Mouse (Mus musculus) lung, embryonic 14.5 days (tissue): Measurements from ENCODE around the gene Ddhd1. TPM values are rescaled to one million over a fixed set of nuclear protein-coding genes. Genes with fewer than 3 reads are reported as not detected.
A peak's percentile ranks its signal among the peaks of the same experiment; 100 is the strongest.

Source experiments
- ATAC-seq: fragments of 200-750 bp; cut with Nextera tagmentation; 2 replicates; pipeline ENCODE4 v1.8.0; 2017; ENCODE audit warnings: mild to moderate bottlenecking, moderate TSS enrichment, moderate library complexity; ENCODE audit not compliant: insufficient read depth
- DNase-seq: peaks from one replicate; pipeline ENCODE4 v3.0.0-alpha.2; 2015
- H3K27ac ChIP-seq: fragments of 300-500 bp; sonication (generic); 2 replicates; pipeline ENCODE4 v1.5.1; 2014; ENCODE audit warnings: low read depth, mild to moderate bottlenecking, moderate library complexity
- H3K27me3 ChIP-seq: fragments of 300-500 bp; sonication (generic); 2 replicates; pipeline ENCODE4 v1.6.1; 2014; ENCODE audit warnings: low read length, control low read depth; ENCODE audit not compliant: insufficient read depth
- H3K36me3 ChIP-seq: fragments of 300-500 bp; sonication (generic); 2 replicates; pipeline ENCODE4 v1.6.1; 2014; ENCODE audit warnings: control low read depth; ENCODE audit not compliant: insufficient read depth
- H3K4me1 ChIP-seq: fragments of 300-500 bp; sonication (generic); 2 replicates; pipeline ENCODE4 v1.6.1; 2014; ENCODE audit warnings: antibody characterized with exemption, control low read depth; ENCODE audit not compliant: insufficient read depth
- H3K4me2 ChIP-seq: fragments of 300-500 bp; sonication (generic); 2 replicates; pipeline ENCODE4 v1.6.1; 2014; ENCODE audit warnings: mild to moderate bottlenecking
- H3K4me3 ChIP-seq: fragments of 300-500 bp; sonication (generic); 2 replicates; pipeline ENCODE4 v1.5.1; 2014; ENCODE audit warnings: low read depth, low read length
- H3K9ac ChIP-seq: fragments of 300-500 bp; sonication (generic); 2 replicates; pipeline ENCODE4 v1.6.1; 2014
- H3K9me3 ChIP-seq: fragments of 300-500 bp; sonication (generic); 2 replicates; pipeline ENCODE4 v1.6.1; 2016; ENCODE audit warnings: low read depth, low read length, control low read depth
- CTCF ChIP-seq: IDR thresholded peaks from 2 replicates; pipeline ENCODE4 v1.5.1; 2016; ENCODE audit warnings: antibody characterized with exemption, low read depth
- WGBS: fragments of 180-500 bp; shearing (Covaris S2); extraction: QIAGEN DNeasy Blood & Tissue Kit; methylation state at CpG from one replicate; pipeline ENCODE4 v1.1.7; 2014; 5-methylcytosine and 5-hydroxymethylcytosine counted together
- polyA plus RNA-seq: library from polyadenylated mRNA; unstranded; fragments of >200 nt; fragmentation: Nextera tagmentation; extraction: Ambion mirVana; gene quantifications from 2 replicates; pipeline ENCODE4 v1.2.1, GENCODE M21; 2014

Ddhd1 gene
- polyA plus RNA-seq, 1 experiment from 2014 or later: 8.5 TPM

DNA sequence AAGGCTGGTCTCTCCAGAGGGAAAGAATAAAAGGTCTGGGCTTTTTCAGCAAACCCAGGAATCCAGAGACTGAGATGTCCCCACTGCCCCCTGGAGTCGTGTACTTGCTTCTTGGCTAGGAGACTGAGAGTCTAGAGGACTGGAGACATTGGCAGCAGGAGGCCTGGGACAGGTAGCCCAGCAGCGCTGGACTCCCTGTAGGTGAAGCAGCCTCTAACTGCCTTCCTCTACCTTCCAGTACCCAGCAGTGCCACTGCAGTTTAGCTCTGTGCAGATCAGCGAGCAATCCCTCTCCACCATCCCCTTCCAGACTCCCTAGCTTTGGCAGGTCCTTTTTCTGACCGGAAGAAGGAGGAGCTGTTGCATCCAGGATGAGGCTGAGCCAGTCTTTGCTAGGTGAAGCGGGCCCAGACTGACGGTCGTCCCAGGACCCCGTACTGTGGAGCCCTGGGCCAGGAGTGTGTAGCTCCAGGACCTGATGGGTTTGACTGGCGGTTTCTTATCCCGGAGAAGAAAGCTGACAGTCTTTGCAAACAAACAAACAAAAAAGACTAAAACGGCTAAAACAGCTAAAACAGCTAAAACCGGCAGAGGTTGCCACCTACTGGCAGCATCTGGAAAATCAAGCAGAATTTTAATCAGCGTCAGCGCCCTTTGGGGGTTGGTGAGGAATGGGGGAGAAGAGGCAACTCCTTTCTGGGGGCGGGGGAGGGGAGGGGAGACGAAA, 32.7 kb upstream of the Ddhd1 start:
- peak; percentile 76 for TF ChIP-seq CTCF
- ATAC-seq (peak; percentile 95), DNase-seq (peak; percentile 86)
- no peak overlapping the region for H3K27ac ChIP-seq
- no peaks in the 10 kb centered on the region for H3K36me3 ChIP-seq
- H3K4me2 ChIP-seq: peak overlapping the region; percentile 61
- H3K4me3 ChIP-seq: peak overlapping the region; percentile 39
- WGBS: 2% methylated on average over 16 of the region's 16 CpGs
- no peaks in the 10 kb centered on the region for H3K4me1 ChIP-seq
- H3K9ac ChIP-seq: peak overlapping the region; percentile 48
- no peaks in the 10 kb centered on the region for H3K9me3 ChIP-seq
- H3K27me3 ChIP-seq: no peaks in the 10 kb centered on the region

DNA sequence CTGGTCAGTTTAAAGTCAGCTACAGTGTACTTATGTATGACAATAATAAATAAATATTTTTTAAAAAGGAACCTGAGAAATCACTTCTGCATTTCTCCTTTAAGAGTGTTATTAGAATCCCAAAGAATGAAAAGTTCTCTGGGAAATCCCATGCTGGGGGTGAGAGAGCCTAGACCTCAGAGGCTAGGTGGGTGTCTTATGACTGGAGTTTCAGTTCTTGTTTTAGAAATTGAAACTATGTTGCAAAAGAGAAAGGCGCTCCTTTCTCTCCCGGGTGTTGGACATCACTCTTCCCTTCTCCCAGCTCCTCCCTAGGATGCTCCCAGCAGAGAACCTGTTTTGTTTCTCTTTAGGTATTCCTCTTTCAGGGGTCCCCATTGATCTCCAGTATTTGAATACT, 27.4 kb upstream of the Ddhd1 start:
- Histone ChIP-seq H3K9ac (no peak overlapping the region), H3K36me3 (no peaks in the 10 kb centered on the region), H3K9me3 (no peaks in the 10 kb centered on the region), H3K4me3 (no peak overlapping the region), H3K4me2 (no peak overlapping the region), H3K27me3 (no peaks in the 10 kb centered on the region), H3K27ac (no peak overlapping the region), H3K4me1 (no peaks in the 10 kb centered on the region)
- ATAC-seq (no peak), DNase-seq (no peak)
- no peak for TF ChIP-seq CTCF
- 70% methylated on average over 2 of the region's 2 CpGs for WGBS

DNA sequence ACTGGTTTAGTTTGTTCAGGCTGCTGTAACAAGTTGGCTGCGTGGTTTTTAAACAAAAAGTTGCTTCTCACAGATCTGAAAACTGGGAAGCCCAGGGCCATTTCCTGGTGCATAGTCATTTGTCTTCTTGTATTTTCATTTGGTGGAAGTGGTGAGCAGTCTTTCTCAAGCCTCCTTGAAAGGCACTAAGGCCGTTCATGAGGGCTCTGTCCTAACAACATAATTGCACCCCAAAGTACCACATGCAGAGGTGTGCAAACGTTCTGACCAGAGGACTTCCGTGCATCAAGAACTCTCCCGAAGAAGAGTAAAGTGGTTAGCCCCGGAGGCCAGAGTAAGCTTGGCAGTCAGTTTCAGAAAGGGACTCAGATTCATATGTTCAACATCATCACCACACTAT, 18.8 kb upstream of the Ddhd1 start:
- Histone ChIP-seq H3K9me3 (no peaks in the 10 kb centered on the region), H3K4me2 (no peak overlapping the region), H3K36me3 (no peaks in the 10 kb centered on the region), H3K27me3 (no peaks in the 10 kb centered on the region), H3K27ac (no peak overlapping the region), H3K9ac (no peak overlapping the region), H3K4me1 (no peaks in the 10 kb centered on the region), H3K4me3 (no peak overlapping the region)
- no peak for ATAC-seq
- TF ChIP-seq CTCF: no peak
- 52% methylated on average over 6 of the region's 6 CpGs for WGBS
- DNase-seq: no peak

DNA sequence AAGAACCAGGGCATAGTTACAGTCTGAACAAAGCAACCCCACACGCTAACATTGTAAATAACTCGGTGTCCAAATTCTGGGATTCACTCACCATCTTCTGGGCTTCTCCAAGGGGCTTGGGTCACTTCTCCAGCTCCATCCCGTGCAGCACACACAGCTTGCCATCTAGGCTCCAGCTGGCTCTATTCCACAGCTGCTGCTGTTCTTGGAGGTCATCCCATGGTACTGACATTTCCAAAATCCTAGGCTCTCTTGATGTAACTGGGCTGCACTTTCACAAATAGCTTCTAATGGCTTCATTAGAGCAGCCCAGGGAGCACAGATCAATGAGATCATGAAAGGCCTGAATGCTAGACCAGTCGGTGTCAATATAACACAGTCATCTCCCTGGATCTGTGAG, 10.4 kb upstream of the Ddhd1 start:
- DNase-seq: peak; percentile 52
- H3K4me2 ChIP-seq: no peak overlapping the region
- H3K9me3 ChIP-seq: no peaks in the 10 kb centered on the region
- no peaks in the 10 kb centered on the region for H3K27me3 ChIP-seq
- H3K4me1 ChIP-seq: no peaks in the 10 kb centered on the region
- H3K27ac ChIP-seq: no peak overlapping the region
- 63% methylated on average over 4 of the region's 4 CpGs for WGBS
- no peak for TF ChIP-seq CTCF
- H3K9ac ChIP-seq: no peak overlapping the region
- H3K4me3 ChIP-seq: no peak overlapping the region
- ATAC-seq: no peak
- no peaks in the 10 kb centered on the region for H3K36me3 ChIP-seq

DNA sequence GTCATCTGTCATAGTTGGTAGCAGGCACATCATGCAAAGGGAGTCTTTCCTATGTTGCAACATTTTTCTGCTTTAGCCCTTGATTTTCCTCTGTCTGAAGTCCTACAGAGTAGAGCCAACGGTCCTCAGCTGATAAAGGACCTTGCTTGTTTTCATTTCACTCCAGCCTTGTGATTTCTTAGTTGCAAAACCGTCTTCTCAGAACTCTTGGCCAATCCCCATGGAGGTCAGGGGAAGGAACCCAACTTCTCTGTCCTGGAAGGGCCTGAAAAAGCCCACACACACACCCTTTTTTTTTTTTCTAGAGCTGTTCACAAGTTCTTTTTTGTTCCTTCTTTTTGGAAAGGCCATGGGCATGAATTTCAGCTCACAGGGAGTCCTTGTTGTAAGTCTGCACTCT, 9.3 kb upstream of the Ddhd1 start:
- no peak for TF ChIP-seq CTCF
- ATAC-seq (no peak), DNase-seq (no peak)
- no peaks in the 10 kb centered on the region for H3K36me3 ChIP-seq
- no peak overlapping the region for H3K4me2 ChIP-seq
- 47% methylated on average over 2 of the region's 2 CpGs for WGBS
- no peaks in the 10 kb centered on the region for H3K4me1 ChIP-seq
- H3K4me3 ChIP-seq: no peak overlapping the region
- no peak overlapping the region for H3K27ac ChIP-seq
- H3K27me3 ChIP-seq: no peaks in the 10 kb centered on the region
- no peaks in the 10 kb centered on the region for H3K9me3 ChIP-seq
- H3K9ac ChIP-seq: no peak overlapping the region

DNA sequence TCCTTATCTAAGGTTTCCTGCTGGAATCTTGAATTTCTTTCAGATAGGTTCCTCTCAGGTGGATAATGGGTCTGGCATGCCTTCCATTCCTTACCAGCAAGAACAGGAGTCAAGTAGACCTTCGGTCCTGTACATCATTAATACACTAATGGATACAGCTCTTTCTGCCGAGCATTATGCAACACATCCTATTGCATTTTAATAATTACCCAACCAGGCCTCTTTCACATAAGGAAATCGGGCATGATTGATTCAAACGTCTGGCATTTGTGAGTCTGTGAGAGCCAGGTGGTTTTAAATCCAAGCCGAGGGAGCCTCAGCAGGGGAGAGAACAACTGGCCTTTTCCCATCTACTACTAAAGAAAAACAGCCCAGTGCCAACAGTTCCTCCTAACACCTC, 3.6 kb upstream of the Ddhd1 start:
- no peak for ATAC-seq
- H3K4me2 ChIP-seq: no peak overlapping the region
- H3K27ac ChIP-seq: no peak overlapping the region
- H3K4me1 ChIP-seq: peaks cover 4% of the 10 kb centered on the region; the same call in 1 of the 2 replicates
- no peak overlapping the region for H3K9ac ChIP-seq
- 34% methylated on average over 5 of the region's 5 CpGs for WGBS
- no peak overlapping the region for H3K4me3 ChIP-seq
- no peak for TF ChIP-seq CTCF
- H3K36me3 ChIP-seq: no peaks in the 10 kb centered on the region
- no peaks in the 10 kb centered on the region for H3K9me3 ChIP-seq
- no peak for DNase-seq
- H3K27me3 ChIP-seq: no peaks in the 10 kb centered on the region

DNA sequence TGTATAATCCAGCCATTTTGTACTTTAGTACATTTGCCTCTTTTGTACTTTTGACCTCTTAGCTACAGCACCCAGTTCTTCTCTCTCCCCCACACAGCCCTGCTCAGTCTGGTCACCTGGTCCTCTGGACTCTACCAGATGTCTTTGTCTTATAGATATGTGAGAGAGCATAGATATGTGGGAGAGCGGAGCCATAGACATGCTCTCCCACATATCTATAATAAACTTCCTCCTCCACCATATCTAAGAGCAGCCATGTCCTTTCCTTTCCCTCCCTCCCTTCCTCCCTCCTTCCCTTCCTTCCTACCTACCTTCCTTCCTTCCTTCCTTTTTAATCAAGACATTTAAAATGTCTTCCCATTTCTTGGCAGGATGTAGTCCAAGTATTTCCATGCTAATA, 2.4 kb upstream of the Ddhd1 start:
- Histone ChIP-seq H3K27ac (no peak overlapping the region), H3K9me3 (no peaks in the 10 kb centered on the region), H3K4me2 (no peak overlapping the region), H3K4me1 (peaks cover 4% of the 10 kb centered on the region; the same call in 1 of the 2 replicates), H3K27me3 (no peaks in the 10 kb centered on the region), H3K9ac (no peak overlapping the region), H3K4me3 (no peak overlapping the region), H3K36me3 (no peaks in the 10 kb centered on the region)
- ATAC-seq (no peak), DNase-seq (no peak)
- 86% methylated on average over 1 of the region's 1 CpGs for WGBS
- TF ChIP-seq CTCF: no peak
